Mouse (Mus musculus): ENCODE data around the gene Asb14.
"Not testable (repeated sequence)": the region's sequence is repeated elsewhere in the genome, so short reads cannot be mapped to it uniquely, and the experiment has no call there.

Asb14 gene

DNA sequence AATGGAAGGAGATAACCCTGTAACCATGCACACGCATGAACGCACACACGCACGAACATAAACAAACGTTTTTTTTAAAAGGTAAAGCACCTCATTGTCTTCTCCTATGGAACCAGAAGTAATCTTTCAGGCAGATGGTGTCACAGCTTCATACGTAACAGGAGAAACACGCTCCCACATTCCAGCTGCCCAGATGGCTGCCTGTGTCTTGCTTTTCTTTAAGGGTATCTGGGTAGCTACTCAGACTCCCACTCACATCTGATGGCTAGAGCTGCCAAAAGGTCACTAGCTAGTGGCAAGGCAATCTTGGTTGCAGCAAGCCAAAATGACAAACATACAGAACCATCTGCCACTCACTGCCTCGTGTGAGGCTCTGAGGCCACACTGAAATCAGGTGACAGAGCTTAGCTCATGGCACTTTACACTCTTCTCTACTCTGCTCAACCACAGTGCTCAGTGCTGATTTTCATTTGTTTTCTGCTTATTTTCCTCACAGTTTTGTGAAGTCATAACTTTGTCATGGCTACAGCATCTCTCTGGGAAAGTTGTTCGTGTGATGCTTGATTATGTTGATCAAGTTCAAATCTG lies 19.4 kb downstream of the Asb14 start:
- Histone ChIP-seq H3K4me3 (replicated peaks; ENCODE audit: low read length) (no peak overlapping the region), H3K9me3 (ENCODE audit: low read length) (no peaks in the 10 kb centered on the region; the same call in 1 of the 2 replicates), H3K36me3 (ENCODE audit: insufficient read depth, low read length) (peaks cover 6% of the 10 kb centered on the region; the same call in 1 of the 2 replicates), H3K27me3 (ENCODE audit: insufficient read depth, low read length) (no peaks in the 10 kb centered on the region), H3K4me1 (replicated peaks; ENCODE audit: low read depth, low read length) (peaks cover 34% of the 10 kb centered on the region)
- no peak for TF ChIP-seq NANOG (IDR thresholded peaks at IDR 0.05; ENCODE audit: borderline replicate concordance, low read length)
- TF ChIP-seq CTCF (conservative IDR thresholded peaks at IDR 0.05; ENCODE audit: low read length), result no peak
- TF ChIP-seq POU5F1 (IDR thresholded peaks at IDR 0.05; ENCODE audit: borderline replicate concordance, low read length), result no peak

DNA sequence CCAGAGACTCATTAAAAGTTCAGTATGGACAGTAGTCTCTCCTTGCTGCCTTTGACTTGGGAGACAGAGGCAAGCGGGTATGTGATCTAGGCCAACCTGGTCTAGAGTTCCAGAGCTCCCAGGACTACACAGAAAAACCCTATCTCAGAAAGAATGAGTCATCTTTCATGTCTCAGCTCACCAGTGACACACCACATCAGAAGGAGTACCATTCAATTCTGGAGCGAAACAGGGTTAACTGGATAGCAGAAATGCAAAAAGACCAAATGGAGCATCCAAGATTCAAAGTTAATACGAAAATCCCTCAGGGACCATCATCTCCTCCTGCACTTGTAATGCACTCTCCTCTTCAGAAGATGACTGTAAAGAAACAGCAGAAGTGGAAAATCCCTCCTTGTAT lies 25.0 kb downstream of the Asb14 start:
- no peak overlapping the region for H3K4me3 ChIP-seq (replicated peaks; ENCODE audit: low read length)
- H3K27me3 ChIP-seq (ENCODE audit: insufficient read depth, low read length), result no peaks in the 10 kb centered on the region
- H3K4me1 ChIP-seq (replicated peaks; ENCODE audit: low read depth, low read length), result peaks cover 9% of the 10 kb centered on the region
- no peaks in the 10 kb centered on the region for H3K9me3 ChIP-seq (ENCODE audit: low read length)
- H3K36me3 ChIP-seq (ENCODE audit: insufficient read depth, low read length), result peaks cover 40% of the 10 kb centered on the region
- TF ChIP-seq CTCF (conservative IDR thresholded peaks at IDR 0.05; ENCODE audit: low read length) (no peak), POU5F1 (IDR thresholded peaks at IDR 0.05; ENCODE audit: borderline replicate concordance, low read length) (no peak), NANOG (IDR thresholded peaks at IDR 0.05; ENCODE audit: borderline replicate concordance, low read length) (no peak)

DNA sequence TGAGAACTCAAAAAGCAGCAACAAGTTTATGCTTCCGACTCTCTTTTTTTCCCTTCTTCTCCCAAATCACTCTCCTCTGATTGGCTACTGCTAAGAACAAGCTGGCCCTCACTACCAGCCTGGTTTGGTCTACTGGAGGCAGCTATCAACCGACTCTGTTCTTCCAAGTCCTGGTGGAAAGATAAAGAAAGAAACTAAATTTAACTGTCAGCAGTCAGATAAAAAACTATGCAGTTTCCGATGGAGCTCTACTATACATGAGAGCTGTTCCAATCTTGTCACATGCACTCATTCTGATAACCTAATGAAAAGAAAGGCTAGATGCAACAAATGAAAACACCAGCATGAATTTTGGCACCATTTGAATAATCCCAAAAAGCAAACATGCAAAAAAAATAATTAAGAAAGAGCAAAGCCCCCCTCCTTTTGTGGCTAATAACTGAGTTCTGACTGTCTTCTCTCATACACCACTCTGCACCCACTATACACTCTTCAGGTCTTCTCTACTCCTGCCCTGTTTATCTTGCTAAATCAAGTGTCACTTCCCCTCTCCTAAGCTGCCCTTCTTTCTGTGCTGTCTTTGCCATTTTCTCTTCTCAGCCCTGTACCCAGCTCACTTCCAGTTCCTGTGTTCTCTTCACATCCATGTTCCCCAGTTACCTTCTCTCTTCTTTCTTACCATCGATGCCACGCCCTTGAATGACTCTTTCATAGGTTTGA lies 29.5 kb downstream of the Asb14 start:
- peaks cover 67% of the 10 kb centered on the region for H3K36me3 ChIP-seq (ENCODE audit: insufficient read depth, low read length)
- H3K27me3 ChIP-seq (ENCODE audit: insufficient read depth, low read length), result no peaks in the 10 kb centered on the region
- H3K4me3 ChIP-seq (replicated peaks; ENCODE audit: low read length), result no peak overlapping the region
- TF ChIP-seq NANOG (IDR thresholded peaks at IDR 0.05; ENCODE audit: borderline replicate concordance, low read length), result no peak
- no peak for TF ChIP-seq CTCF (conservative IDR thresholded peaks at IDR 0.05; ENCODE audit: low read length)
- no peak for TF ChIP-seq POU5F1 (IDR thresholded peaks at IDR 0.05; ENCODE audit: borderline replicate concordance, low read length)
- no peaks in the 10 kb centered on the region for H3K4me1 ChIP-seq (replicated peaks; ENCODE audit: low read depth, low read length)
- no peaks in the 10 kb centered on the region for H3K9me3 ChIP-seq (ENCODE audit: low read length)

DNA sequence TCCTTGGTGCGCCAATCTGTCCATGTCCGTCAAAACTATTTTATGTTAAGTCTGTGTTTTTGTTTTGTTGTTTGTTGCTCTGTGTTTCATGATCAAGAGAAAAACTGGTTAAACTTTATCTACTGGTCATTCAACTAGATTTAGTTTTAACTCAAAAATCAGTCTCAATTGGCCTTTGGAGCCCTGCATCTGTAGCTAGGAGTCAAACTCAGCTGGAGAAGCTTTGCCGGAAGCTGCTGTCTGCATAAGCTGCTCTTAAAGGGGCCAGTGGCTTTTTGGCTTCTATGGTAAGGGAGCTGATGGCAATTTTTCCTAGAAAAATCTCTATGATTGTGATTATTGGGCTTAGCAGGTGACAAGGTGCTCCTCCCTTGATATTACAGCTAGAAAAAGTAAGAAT lies 40.5 kb downstream of the Asb14 start:
- TF ChIP-seq POU5F1 (IDR thresholded peaks at IDR 0.05; ENCODE audit: borderline replicate concordance, low read length) (no peak), CTCF (conservative IDR thresholded peaks at IDR 0.05; ENCODE audit: low read length) (no peak), NANOG (IDR thresholded peaks at IDR 0.05; ENCODE audit: borderline replicate concordance, low read length) (no peak)
- Histone ChIP-seq H3K27me3 (ENCODE audit: insufficient read depth, low read length) (no peaks in the 10 kb centered on the region), H3K4me3 (replicated peaks; ENCODE audit: low read length) (no peak overlapping the region), H3K9me3 (ENCODE audit: low read length) (no peaks in the 10 kb centered on the region), H3K36me3 (ENCODE audit: insufficient read depth, low read length) (peaks cover 42% of the 10 kb centered on the region), H3K4me1 (replicated peaks; ENCODE audit: low read depth, low read length) (no peaks in the 10 kb centered on the region; the same call in 1 of the 2 replicates)

DNA sequence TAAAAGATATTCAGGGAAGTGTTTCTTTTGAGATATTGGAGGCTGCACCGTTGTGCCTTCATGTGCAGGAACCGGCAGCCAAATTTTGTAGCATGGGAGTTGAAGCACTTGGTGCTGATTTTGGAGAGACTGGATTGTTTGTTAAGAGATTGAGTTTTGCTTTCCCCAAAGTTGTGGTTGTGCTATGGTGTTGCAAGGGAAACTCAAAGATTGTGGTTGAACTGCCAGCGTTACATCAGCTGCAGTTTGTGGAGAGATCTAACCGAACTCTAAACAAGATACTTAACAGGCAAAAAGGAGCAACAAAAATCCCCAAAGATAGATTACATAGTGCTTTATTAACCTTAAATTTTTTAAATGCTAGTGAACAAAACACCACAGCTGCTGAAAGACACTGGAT lies 41.2 kb downstream of the Asb14 start:
- no peaks in the 10 kb centered on the region for H3K9me3 ChIP-seq (ENCODE audit: low read length)
- no peaks in the 10 kb centered on the region; the same call in 1 of the 2 replicates for H3K4me1 ChIP-seq (replicated peaks; ENCODE audit: low read depth, low read length)
- H3K36me3 ChIP-seq (ENCODE audit: insufficient read depth, low read length), result peaks cover 45% of the 10 kb centered on the region
- TF ChIP-seq NANOG (IDR thresholded peaks at IDR 0.05; ENCODE audit: borderline replicate concordance, low read length), result no peak
- no peak for TF ChIP-seq POU5F1 (IDR thresholded peaks at IDR 0.05; ENCODE audit: borderline replicate concordance, low read length)
- TF ChIP-seq CTCF (conservative IDR thresholded peaks at IDR 0.05; ENCODE audit: low read length), result no peak
- no peak overlapping the region for H3K4me3 ChIP-seq (replicated peaks; ENCODE audit: low read length)
- H3K27me3 ChIP-seq (ENCODE audit: insufficient read depth, low read length), result no peaks in the 10 kb centered on the region

DNA sequence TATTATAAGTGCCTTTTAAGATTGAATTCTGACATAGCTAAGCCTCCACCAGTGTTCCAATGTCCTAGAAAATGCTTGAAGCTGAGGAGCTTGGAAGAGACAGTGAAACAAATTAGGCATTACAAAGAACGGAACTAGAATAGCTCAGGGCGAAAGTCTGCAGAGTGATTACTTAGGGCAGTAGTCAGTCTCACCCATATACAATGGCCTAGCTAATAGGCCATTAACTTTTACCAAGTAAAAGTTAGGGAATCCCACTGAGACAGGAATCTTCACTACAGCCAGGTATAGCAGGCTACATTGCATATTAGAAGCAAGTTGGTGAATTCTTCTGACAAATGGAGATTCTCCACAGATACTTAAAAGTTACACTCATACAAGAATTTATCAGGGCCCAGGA lies 61.8 kb downstream of the Asb14 start:
- not testable (repeated sequence) for H3K27me3 ChIP-seq (ENCODE audit: insufficient read depth, low read length); H3K4me3 ChIP-seq (replicated peaks; ENCODE audit: low read length); H3K9me3 ChIP-seq (ENCODE audit: low read length)
- peaks cover 29% of the 10 kb centered on the region for H3K36me3 ChIP-seq (ENCODE audit: insufficient read depth, low read length)
- peak; percentile 68; the same call in 1 of the 2 replicates for TF ChIP-seq NANOG (IDR thresholded peaks at IDR 0.05; ENCODE audit: borderline replicate concordance, low read length)
- peaks cover 12% of the 10 kb centered on the region for H3K4me1 ChIP-seq (replicated peaks; ENCODE audit: low read depth, low read length)

DNA sequence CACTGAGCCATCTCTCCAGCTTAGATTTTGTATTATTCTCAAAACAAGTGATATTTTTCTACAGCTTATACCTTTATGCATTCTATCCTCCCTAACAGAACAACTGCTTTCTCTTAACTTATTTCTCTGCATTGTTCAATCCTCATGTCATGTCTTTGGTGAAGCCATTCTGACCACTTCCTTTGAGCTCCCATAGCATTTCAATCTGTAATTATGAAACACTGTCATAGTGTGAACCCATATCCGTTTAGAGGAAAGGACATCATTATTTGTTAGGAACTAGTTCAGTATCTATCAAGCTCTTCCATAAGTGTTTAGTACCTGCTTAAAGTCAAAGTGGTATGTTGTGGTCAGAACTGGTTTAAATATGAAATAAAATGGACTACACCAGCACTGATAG lies 66.2 kb downstream of the Asb14 start:
- Histone ChIP-seq H3K9me3 (ENCODE audit: low read length) (no peaks in the 10 kb centered on the region), H3K4me3 (replicated peaks; ENCODE audit: low read length) (no peak overlapping the region), H3K27me3 (ENCODE audit: insufficient read depth, low read length) (no peaks in the 10 kb centered on the region), H3K36me3 (ENCODE audit: insufficient read depth, low read length) (peaks cover 17% of the 10 kb centered on the region), H3K4me1 (replicated peaks; ENCODE audit: low read depth, low read length) (peaks cover 17% of the 10 kb centered on the region)
- TF ChIP-seq CTCF (conservative IDR thresholded peaks at IDR 0.05; ENCODE audit: low read length), result no peak
- TF ChIP-seq NANOG (IDR thresholded peaks at IDR 0.05; ENCODE audit: borderline replicate concordance, low read length), result no peak
- TF ChIP-seq POU5F1 (IDR thresholded peaks at IDR 0.05; ENCODE audit: borderline replicate concordance, low read length), result no peak

Measured in E14TG2a.4 (cell line).